Mouse (Mus musculus) liver, adult 2 months (tissue): ENCODE data around the gene Mllt11.

ENCODE experiments used
- CTCF ChIP-seq: fragments of 200-500 bp; IDR thresholded peaks from 2 replicates; pipeline ENCODE4 v1.5.1; 2011; ENCODE audit warnings: low read depth, low read length, control low read depth
- POLR2A ChIP-seq: fragments of 200-500 bp; IDR thresholded peaks from 2 replicates; pipeline ENCODE4 v1.6.1; 2011; ENCODE audit warnings: low read length, control low read depth; ENCODE audit not compliant: insufficient read depth; ENCODE audit errors: extremely low read depth

DNA sequence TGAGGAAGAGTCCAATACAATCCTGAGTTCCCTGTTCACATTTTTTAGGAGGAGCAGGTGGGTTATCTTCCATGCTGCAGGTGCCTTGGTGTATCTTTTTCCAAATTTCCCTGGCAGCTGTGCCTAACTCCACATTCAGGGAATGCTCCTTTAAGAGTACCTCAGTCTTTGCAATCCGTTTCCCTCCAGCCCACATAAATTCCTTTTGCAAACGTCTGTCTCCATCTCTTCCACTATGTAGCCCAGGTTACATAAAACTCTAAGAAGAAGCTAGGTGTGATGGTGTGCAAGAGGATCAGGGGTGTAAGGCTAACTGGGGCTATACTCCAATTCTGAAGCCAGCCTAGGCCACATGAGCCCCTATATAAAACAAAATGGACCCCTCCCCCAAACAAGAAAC, 11.1 kb upstream of the Mllt11 start:
- no peak for TF ChIP-seq CTCF
- no peak for TF ChIP-seq POLR2A
